Mouse (Mus musculus): ENCODE data around the gene Plekho2. TPM values are rescaled to one million over a fixed set of nuclear protein-coding genes. Genes with fewer than 3 reads are reported as not detected.

Plekho2 gene
- polyA plus RNA-seq, 1 experiment from 2014 or later = 24.4 TPM

DNA sequence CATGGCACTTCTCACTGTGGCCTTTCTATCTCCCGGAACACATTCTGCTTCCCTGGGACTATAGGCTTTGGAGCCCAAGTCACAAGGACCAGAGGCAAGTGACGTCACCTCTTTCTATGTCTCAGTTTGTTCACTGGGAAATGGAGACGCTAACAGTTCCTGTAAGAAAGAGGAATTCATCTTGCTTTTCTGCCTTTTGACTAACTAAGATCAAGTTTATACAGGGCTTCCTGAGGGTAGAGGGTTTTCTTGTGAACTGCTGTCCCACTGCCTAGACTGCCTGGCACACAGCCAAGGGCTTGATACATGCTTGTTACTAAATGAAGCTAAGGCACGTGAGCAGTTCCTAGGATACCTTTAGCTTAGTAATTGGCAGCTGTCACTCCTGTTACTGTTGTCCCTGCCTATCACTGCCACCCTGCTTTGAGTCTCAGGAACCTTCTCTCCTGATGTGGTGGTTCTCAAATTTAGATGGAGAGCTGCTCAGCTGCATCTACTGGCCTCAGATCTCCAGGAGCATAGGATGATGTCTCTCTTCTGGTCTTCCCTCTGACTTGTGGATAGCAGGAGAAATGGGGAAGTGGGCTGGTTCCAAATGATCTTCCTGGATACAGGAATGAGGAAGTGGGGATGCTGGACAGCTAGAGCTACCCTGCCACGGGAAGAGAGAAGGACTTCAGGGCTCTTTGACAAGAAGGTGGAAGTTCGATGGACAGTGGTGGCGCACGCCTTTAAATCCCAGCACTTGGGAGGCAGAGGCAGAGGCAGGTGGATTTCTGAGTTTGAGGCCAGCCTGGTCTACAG, 4.2 kb downstream of the Plekho2 start:
- Histone ChIP-seq H3K9ac (ENCODE audit: low read length) (peak overlapping the region; percentile 23; the same call in 1 of the 2 replicates), H3K4me1 (replicated peaks; ENCODE audit: control insufficient read depth, insufficient read depth, low read length) (peaks cover 43% of the 10 kb centered on the region), H3K36me3 (ENCODE audit: control insufficient read depth, insufficient read depth, low read length) (peaks cover 8% of the 10 kb centered on the region; the same call in 1 of the 2 replicates), H3K9me3 (ENCODE audit: control insufficient read depth, low read length) (no peaks in the 10 kb centered on the region), H3K4me3 (ENCODE audit: low read length) (no peak overlapping the region), H3K4me2 (ENCODE audit: low read depth, low read length) (no peak overlapping the region), H3K27me3 (ENCODE audit: control insufficient read depth, insufficient read depth, low read depth, low read length) (no peaks in the 10 kb centered on the region), H3K27ac (ENCODE audit: low read length) (peak overlapping the region; percentile 66)
- ATAC-seq (ENCODE audit: low read depth) = no peak
- 56% methylated on average over 8 of the region's 8 CpGs for WGBS

DNA sequence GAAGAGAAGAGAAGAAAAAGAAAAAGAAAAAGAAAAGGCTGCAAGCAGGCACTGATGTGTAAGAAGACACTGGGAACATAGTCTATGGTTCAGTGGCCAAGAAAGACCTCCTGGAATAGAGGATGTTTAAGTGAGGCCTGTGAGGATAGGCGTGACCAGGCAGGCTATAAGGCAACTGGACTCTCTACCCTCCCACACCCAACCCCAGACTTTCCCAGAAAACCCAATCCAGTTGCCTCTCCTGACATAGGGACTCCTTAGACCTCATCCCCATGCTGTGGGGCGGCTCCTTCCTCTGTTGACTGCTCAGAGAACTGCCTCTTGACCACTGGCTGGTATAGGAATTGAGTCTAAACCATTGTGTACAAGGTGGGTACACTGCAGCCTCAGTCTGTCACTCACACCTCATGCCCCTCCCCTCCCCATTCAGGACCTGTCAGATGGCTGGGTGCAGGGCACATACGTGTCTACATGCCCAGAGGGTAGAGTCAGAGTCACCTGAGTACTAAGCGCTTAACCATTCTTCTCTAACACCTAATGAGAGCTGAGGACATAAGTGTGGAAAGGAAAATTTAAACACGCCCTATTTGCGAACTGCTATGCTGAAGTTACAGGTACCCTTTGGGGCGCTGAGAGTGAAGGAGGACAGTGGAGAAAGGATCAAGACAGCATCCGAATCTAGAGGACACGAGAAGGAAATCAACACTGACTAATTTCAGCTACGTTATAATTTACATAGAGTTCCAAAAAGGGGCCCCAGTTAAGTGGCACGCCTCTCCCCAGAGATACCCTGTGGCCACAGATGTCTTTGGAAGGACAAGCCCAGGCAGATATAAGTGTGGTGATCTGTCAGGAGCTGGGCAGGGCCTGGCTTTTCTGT, 5.1 kb downstream of the Plekho2 start:
- Histone ChIP-seq H3K27ac (ENCODE audit: low read length) (peak overlapping the region; percentile 66), H3K4me1 (replicated peaks; ENCODE audit: control insufficient read depth, insufficient read depth, low read length) (peaks cover 45% of the 10 kb centered on the region), H3K4me3 (ENCODE audit: low read length) (no peak overlapping the region), H3K36me3 (ENCODE audit: control insufficient read depth, insufficient read depth, low read length) (peaks cover 8% of the 10 kb centered on the region; the same call in 1 of the 2 replicates), H3K4me2 (ENCODE audit: low read depth, low read length) (no peak overlapping the region), H3K9ac (ENCODE audit: low read length) (peak overlapping the region; percentile 23; the same call in 1 of the 2 replicates), H3K27me3 (ENCODE audit: control insufficient read depth, insufficient read depth, low read depth, low read length) (no peaks in the 10 kb centered on the region), H3K9me3 (ENCODE audit: control insufficient read depth, low read length) (no peaks in the 10 kb centered on the region)
- no peak for ATAC-seq (ENCODE audit: low read depth)
- WGBS = 79% methylated on average over 11 of the region's 11 CpGs

DNA sequence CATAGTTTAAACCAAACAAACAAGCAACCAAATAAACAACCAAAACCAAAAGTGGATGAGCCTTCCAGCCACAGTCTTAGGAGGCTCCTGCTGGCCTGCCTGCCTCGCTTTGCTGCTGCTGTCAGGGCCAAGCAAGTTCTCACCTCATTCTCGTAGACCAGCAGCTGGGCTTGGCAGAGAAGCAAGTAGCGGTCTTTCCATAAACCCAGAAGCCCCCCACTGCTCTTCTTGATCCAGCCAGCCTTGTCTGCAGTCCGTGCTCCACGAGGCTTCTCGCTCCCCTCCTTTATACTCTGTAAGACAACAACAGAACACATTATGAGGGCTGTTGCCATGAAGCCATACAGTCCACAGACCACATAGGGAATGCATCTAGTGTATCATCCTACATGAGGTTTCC, 7.0 kb downstream of the Plekho2 start:
- Histone ChIP-seq H3K27ac (ENCODE audit: low read length) (peak overlapping the region; percentile 15), H3K4me3 (ENCODE audit: low read length) (no peak overlapping the region), H3K36me3 (ENCODE audit: control insufficient read depth, insufficient read depth, low read length) (peaks cover 8% of the 10 kb centered on the region; the same call in 1 of the 2 replicates), H3K27me3 (ENCODE audit: control insufficient read depth, insufficient read depth, low read depth, low read length) (no peaks in the 10 kb centered on the region), H3K4me1 (replicated peaks; ENCODE audit: control insufficient read depth, insufficient read depth, low read length) (peaks cover 38% of the 10 kb centered on the region), H3K4me2 (ENCODE audit: low read depth, low read length) (no peak overlapping the region), H3K9me3 (ENCODE audit: control insufficient read depth, low read length) (no peaks in the 10 kb centered on the region), H3K9ac (ENCODE audit: low read length) (no peak overlapping the region)
- WGBS = 53% methylated on average over 6 of the region's 6 CpGs
- peak; percentile 52; the same call in 1 of the 2 replicates for ATAC-seq (ENCODE audit: low read depth)

DNA sequence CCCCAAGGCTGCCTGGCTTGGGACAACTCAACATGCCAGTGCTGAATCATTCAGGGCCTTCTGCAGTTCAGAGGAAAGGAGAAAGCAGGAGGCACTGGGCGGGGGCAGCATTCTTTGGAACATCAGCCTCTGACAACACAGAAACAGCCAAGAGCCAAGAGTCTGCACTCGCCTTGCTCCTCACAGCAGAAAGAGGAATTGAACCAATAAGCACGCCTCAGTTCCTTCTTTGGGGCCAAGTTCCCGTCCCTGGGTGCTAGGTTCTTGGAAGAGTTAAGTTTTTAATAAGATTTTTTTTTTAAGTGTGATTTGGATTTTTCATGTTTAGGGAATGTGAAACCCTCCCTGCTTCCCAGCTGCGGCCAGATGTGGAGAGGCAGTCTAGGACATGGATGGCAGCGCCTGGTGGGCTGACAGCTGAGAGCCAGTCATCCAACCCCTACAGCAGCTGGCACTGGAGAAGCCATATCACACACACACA, 10.3 kb downstream of the Plekho2 start:
- Histone ChIP-seq H3K4me1 (replicated peaks; ENCODE audit: control insufficient read depth, insufficient read depth, low read length) (peaks cover 18% of the 10 kb centered on the region), H3K36me3 (ENCODE audit: control insufficient read depth, insufficient read depth, low read length) (peaks cover 15% of the 10 kb centered on the region; the same call in 1 of the 2 replicates), H3K27ac (ENCODE audit: low read length) (peak overlapping the region; percentile 76), H3K9ac (ENCODE audit: low read length) (no peak overlapping the region), H3K27me3 (ENCODE audit: control insufficient read depth, insufficient read depth, low read depth, low read length) (no peaks in the 10 kb centered on the region), H3K4me2 (ENCODE audit: low read depth, low read length) (no peak overlapping the region), H3K9me3 (ENCODE audit: control insufficient read depth, low read length) (no peaks in the 10 kb centered on the region), H3K4me3 (ENCODE audit: low read length) (no peak overlapping the region)
- WGBS = 55% methylated on average over 6 of the region's 6 CpGs
- ATAC-seq (ENCODE audit: low read depth) = peak; percentile 85

DNA sequence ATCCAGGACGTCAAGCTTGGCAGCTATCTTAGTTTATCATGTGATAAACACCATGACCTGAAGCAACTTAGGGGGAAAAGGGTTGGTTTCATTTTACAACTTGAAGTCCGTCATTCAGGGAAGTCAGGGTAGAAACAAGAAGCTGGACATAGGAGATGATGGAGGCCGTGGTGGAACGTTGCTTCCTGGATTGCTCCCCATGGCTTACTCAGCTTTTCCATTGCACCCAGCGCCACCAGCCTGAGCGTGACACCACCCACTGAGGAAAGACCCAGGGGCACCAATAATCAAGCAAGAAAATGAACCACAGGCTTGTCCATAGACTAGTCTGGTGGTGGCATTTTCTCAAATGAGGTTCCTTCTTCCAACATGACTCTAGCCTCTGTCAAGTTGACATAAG, 11.1 kb downstream of the Plekho2 start:
- Histone ChIP-seq H3K36me3 (ENCODE audit: control insufficient read depth, insufficient read depth, low read length) (peaks cover 15% of the 10 kb centered on the region), H3K9me3 (ENCODE audit: control insufficient read depth, low read length) (no peaks in the 10 kb centered on the region), H3K9ac (ENCODE audit: low read length) (no peak overlapping the region), H3K27ac (ENCODE audit: low read length) (peak overlapping the region; percentile 76), H3K27me3 (ENCODE audit: control insufficient read depth, insufficient read depth, low read depth, low read length) (no peaks in the 10 kb centered on the region), H3K4me1 (replicated peaks; ENCODE audit: control insufficient read depth, insufficient read depth, low read length) (peaks cover 18% of the 10 kb centered on the region), H3K4me2 (ENCODE audit: low read depth, low read length) (no peak overlapping the region), H3K4me3 (ENCODE audit: low read length) (no peak overlapping the region)
- no peak for ATAC-seq (ENCODE audit: low read depth)
- 82% methylated on average over 6 of the region's 6 CpGs for WGBS

DNA sequence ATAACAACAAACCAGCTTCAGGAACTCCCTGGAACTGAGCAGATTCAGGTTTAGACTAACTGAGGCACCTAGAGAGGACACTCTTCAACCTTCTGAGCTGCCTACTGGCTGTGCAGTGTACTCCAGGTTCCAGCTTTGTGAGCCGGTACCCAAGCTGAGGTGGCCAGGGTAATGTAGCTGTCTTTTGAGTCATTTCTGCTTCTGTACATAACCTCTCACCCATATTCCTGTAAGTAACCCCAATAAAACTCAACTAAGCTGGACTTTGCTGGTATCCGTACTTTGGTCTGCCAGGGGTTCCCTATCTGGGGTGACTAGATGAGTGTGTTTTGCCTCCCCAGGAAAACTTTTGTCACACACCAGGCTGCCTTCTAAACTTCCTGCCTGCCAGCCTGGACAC, 15.1 kb downstream of the Plekho2 start:
- no peak overlapping the region for H3K9ac ChIP-seq (ENCODE audit: low read length)
- H3K9me3 ChIP-seq (ENCODE audit: control insufficient read depth, low read length) = no peaks in the 10 kb centered on the region
- WGBS = 96% methylated on average over 2 of the region's 2 CpGs
- no peak overlapping the region for H3K4me3 ChIP-seq (ENCODE audit: low read length)
- peaks cover 9% of the 10 kb centered on the region; the same call in 1 of the 2 replicates for H3K36me3 ChIP-seq (ENCODE audit: control insufficient read depth, insufficient read depth, low read length)
- ATAC-seq (ENCODE audit: low read depth) = no peak
- no peak overlapping the region for H3K4me2 ChIP-seq (ENCODE audit: low read depth, low read length)
- peaks cover 14% of the 10 kb centered on the region for H3K4me1 ChIP-seq (replicated peaks; ENCODE audit: control insufficient read depth, insufficient read depth, low read length)
- no peak overlapping the region for H3K27ac ChIP-seq (ENCODE audit: low read length)
- H3K27me3 ChIP-seq (ENCODE audit: control insufficient read depth, insufficient read depth, low read depth, low read length) = no peaks in the 10 kb centered on the region

DNA sequence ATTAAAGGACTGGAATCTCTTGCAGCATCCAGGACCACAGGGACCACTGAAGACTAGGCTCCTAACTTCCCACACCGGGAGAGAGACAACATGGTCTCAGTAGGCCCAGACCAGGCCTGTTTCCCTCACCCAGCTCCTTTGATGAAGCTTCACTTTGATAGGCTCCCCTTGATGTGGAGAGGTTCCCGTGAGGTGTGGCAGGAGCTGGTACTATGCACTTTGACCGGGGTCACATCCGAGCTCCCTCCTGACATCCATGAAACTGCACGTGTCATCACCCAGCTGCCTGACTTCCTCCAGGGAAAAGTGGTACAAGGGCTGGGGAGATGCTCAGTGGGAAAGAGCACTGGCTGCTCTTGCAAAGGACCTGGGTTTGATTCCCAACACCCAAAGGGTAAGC, 16.8 kb downstream of the Plekho2 start:
- Histone ChIP-seq H3K36me3 (ENCODE audit: control insufficient read depth, insufficient read depth, low read length) (peaks cover 13% of the 10 kb centered on the region; the same call in 1 of the 2 replicates), H3K4me1 (replicated peaks; ENCODE audit: control insufficient read depth, insufficient read depth, low read length) (peaks cover 6% of the 10 kb centered on the region), H3K4me2 (ENCODE audit: low read depth, low read length) (no peak overlapping the region), H3K9me3 (ENCODE audit: control insufficient read depth, low read length) (no peaks in the 10 kb centered on the region), H3K9ac (ENCODE audit: low read length) (no peak overlapping the region), H3K27ac (ENCODE audit: low read length) (no peak overlapping the region), H3K4me3 (ENCODE audit: low read length) (no peak overlapping the region), H3K27me3 (ENCODE audit: control insufficient read depth, insufficient read depth, low read depth, low read length) (no peaks in the 10 kb centered on the region)
- no peak for ATAC-seq (ENCODE audit: low read depth)
- WGBS = 88% methylated on average over 5 of the region's 5 CpGs

DNA sequence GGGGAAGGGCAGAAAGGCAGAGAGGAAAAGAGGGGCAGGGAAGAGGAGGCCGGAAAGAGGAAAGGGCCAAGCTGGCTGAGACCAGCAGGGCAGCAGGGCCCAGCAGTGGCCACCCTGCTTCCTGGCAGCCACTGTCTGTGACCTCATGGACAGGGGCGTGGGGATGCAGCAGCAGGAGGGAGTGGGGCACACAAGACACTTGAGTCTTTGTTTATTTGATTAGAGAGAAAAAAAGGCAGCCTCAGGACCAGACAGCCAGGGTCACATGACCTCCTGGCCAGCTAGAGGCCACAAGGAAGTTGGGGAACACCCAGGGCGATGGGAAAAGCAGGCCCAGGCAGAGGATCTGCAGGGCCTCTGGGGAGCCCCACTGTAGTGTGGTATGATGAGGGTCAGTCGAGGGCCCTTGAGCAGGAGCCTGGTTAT, 17.7 kb downstream of the Plekho2 start:
- peak; percentile 77 for ATAC-seq (ENCODE audit: low read depth)
- peaks cover 6% of the 10 kb centered on the region for H3K4me1 ChIP-seq (replicated peaks; ENCODE audit: control insufficient read depth, insufficient read depth, low read length)

DNA sequence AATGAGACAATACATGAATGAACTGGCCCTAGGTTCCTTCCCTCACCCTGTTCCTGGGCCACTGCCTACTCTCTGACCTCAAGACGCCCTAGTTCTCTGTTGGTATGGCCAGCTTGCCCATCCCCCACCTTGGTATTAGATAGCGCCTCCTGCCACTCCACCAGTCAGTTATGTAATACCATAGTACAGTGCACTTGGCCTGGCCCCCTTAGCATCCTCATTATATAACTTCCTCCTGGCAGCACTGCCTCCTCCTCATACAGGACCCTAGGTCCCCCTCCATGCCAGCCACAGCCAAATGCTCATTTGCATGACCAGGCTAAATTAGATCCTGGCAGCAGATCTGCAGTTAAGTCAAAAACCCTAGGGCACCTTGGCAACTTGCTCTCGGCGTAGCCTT, 18.8 kb downstream of the Plekho2 start:
- no peak overlapping the region for H3K9ac ChIP-seq (ENCODE audit: low read length)
- no peak overlapping the region for H3K27ac ChIP-seq (ENCODE audit: low read length)
- WGBS = 86% methylated on average over 4 of the region's 4 CpGs
- H3K9me3 ChIP-seq (ENCODE audit: control insufficient read depth, low read length) = no peaks in the 10 kb centered on the region
- H3K4me2 ChIP-seq (ENCODE audit: low read depth, low read length) = no peak overlapping the region
- no peaks in the 10 kb centered on the region for H3K27me3 ChIP-seq (ENCODE audit: control insufficient read depth, insufficient read depth, low read depth, low read length)
- peaks cover 6% of the 10 kb centered on the region for H3K4me1 ChIP-seq (replicated peaks; ENCODE audit: control insufficient read depth, insufficient read depth, low read length)
- H3K36me3 ChIP-seq (ENCODE audit: control insufficient read depth, insufficient read depth, low read length) = peaks cover 14% of the 10 kb centered on the region
- H3K4me3 ChIP-seq (ENCODE audit: low read length) = no peak overlapping the region
- ATAC-seq (ENCODE audit: low read depth) = no peak

More for the DNA sequence above, 17.7 kb downstream of the Plekho2 start:
- Histone ChIP-seq H3K4me2 (ENCODE audit: low read depth, low read length) (no peak overlapping the region), H3K27me3 (ENCODE audit: control insufficient read depth, insufficient read depth, low read depth, low read length) (no peaks in the 10 kb centered on the region), H3K27ac (ENCODE audit: low read length) (no peak overlapping the region; the same call in 1 of the 2 replicates), H3K36me3 (ENCODE audit: control insufficient read depth, insufficient read depth, low read length) (peaks cover 13% of the 10 kb centered on the region; the same call in 1 of the 2 replicates), H3K9me3 (ENCODE audit: control insufficient read depth, low read length) (no peaks in the 10 kb centered on the region), H3K9ac (ENCODE audit: low read length) (no peak overlapping the region), H3K4me3 (ENCODE audit: low read length) (no peak overlapping the region)
- 17% methylated on average over 4 of the region's 4 CpGs for WGBS

Measured in lung, embryonic 16.5 days (tissue).